Mouse (Mus musculus) stomach, postnatal 0 days (tissue): ENCODE results near the gene Prkcb. TPM values are rescaled to one million over a fixed set of nuclear protein-coding genes. Genes with fewer than 3 reads are reported as not detected.

Experiments
- ATAC-seq: fragments of 200-750 bp; cut with Nextera tagmentation; 2 replicates; pipeline ENCODE4 v1.8.0; 2017; ENCODE audit not compliant: low FRiP score, low TSS enrichment
- DNase-seq: peaks from one replicate; pipeline ENCODE4 v3.0.0-alpha.2; 2016; ENCODE audit warnings: low spot score
- H3K27ac ChIP-seq: fragments of 300-500 bp; sonication (generic); replicated peaks from 2 replicates; pipeline ENCODE4 v1.5.1; 2014; ENCODE audit warnings: mild to moderate bottlenecking, control low read depth
- H3K27me3 ChIP-seq: fragments of 300-500 bp; sonication (generic); 2 replicates; pipeline ENCODE4 v1.6.1; 2014; ENCODE audit warnings: low read length; ENCODE audit not compliant: control insufficient read depth, insufficient read depth
- H3K36me3 ChIP-seq: fragments of 300-500 bp; sonication (generic); 2 replicates; pipeline ENCODE4 v1.6.1; 2014; ENCODE audit warnings: low read length, mixed read lengths; ENCODE audit not compliant: control insufficient read depth, insufficient read depth
- H3K4me1 ChIP-seq: fragments of 300-500 bp; sonication (generic); replicated peaks from 2 replicates; pipeline ENCODE4 v1.6.1; 2014; ENCODE audit warnings: antibody characterized with exemption; ENCODE audit not compliant: control insufficient read depth, insufficient read depth
- H3K4me2 ChIP-seq: fragments of 300-500 bp; sonication (generic); replicated peaks from 2 replicates; pipeline ENCODE4 v1.6.1; 2014; ENCODE audit warnings: low read depth, mild to moderate bottlenecking, control low read depth, moderate library complexity
- H3K4me3 ChIP-seq: fragments of 300-500 bp; sonication (generic); 2 replicates; pipeline ENCODE4 v1.5.1; 2014; ENCODE audit warnings: low read depth, low read length, control low read depth
- H3K9ac ChIP-seq: fragments of 300-500 bp; sonication (generic); 2 replicates; pipeline ENCODE4 v1.6.1; 2014; ENCODE audit warnings: mild to moderate bottlenecking, low read length, control low read depth, mixed read lengths
- H3K9me3 ChIP-seq: fragments of 300-500 bp; sonication (generic); 2 replicates; pipeline ENCODE4 v1.6.1; 2016; ENCODE audit warnings: low read length; ENCODE audit not compliant: control insufficient read depth
- CTCF ChIP-seq: IDR thresholded peaks from 2 replicates; pipeline ENCODE4 v1.5.1; 2016; ENCODE audit warnings: antibody characterized with exemption, low read depth, mild to moderate bottlenecking, moderate library complexity
- EP300 ChIP-seq: optimal IDR thresholded peaks from 2 replicates; pipeline ENCODE3; 2016; ENCODE audit warnings: antibody characterized with exemption
- WGBS: fragments of 180-500 bp; shearing (Covaris S2); extraction: QIAGEN DNeasy Blood & Tissue Kit; methylation state at CpG from one replicate; pipeline ENCODE4 v1.1.7; 2014; 5-methylcytosine and 5-hydroxymethylcytosine counted together
- polyA plus RNA-seq: library from polyadenylated mRNA; unstranded; fragments of >200 nt; fragmentation: Nextera tagmentation; extraction: Ambion mirVana; gene quantifications from 2 replicates; pipeline ENCODE4 v1.2.1, GENCODE M21; 2015

Gene Prkcb
- polyA plus RNA-seq, 1 experiment from 2014 or later, result 7.9 TPM

DNA sequence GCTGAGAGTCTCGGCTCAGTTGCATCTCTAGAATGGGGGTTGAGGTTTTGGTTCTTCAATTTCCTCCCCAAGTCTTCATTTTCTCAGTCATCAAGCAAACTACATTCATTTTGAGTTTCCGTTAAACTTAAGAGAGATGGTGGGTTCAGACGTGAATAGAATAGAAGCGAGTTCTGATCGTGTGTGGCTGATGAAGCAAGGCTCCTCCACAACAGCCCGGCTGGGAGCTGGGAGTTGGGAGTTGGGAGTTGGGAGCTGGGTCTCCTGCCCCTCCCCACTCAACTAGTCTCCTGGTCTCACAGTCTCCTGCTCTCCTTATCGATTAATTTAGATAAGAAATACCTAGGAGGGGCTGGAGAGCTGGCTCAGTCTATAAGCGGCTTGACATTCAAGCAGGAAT, 44.0 kb upstream of the Prkcb start:
- Histone ChIP-seq H3K4me1 (no peaks in the 10 kb centered on the region), H3K9me3 (no peaks in the 10 kb centered on the region), H3K36me3 (no peaks in the 10 kb centered on the region), H3K9ac (no peak overlapping the region), H3K4me3 (no peak overlapping the region), H3K4me2 (no peak overlapping the region), H3K27me3 (no peaks in the 10 kb centered on the region), H3K27ac (no peak overlapping the region)
- TF ChIP-seq EP300 (no peak), CTCF (no peak)
- DNase-seq (no peak), ATAC-seq (no peak)
- WGBS, result 66% methylated on average over 8 of the region's 8 CpGs

DNA sequence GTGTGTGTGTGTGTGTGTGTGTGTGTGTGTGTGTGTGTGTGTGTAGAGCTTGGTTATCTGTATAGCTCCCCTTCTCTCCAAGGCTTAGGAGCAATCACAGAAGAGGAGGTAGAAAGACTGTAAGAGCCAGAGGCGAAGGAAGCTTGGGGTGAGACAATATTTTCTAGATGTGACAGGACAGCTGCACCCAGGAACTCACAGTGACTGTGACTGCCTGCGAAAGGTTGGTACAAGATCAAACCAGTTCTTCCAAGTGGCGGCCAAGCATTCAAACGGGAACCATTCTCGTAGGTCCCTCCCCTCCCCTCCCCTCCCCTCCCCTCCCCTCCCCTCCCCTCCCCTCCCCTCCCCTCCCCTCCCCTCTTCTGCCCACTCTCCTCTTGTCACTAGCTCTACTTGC, 42.6 kb upstream of the Prkcb start:
- 34% methylated on average over 5 of the region's 5 CpGs for WGBS
- no peak overlapping the region for H3K9ac ChIP-seq
- H3K4me3 ChIP-seq, result no peak overlapping the region
- ATAC-seq (no peak), DNase-seq (no peak)
- no peaks in the 10 kb centered on the region for H3K4me1 ChIP-seq
- no peaks in the 10 kb centered on the region for H3K9me3 ChIP-seq
- TF ChIP-seq EP300 (no peak), CTCF (no peak)
- H3K4me2 ChIP-seq, result no peak overlapping the region
- H3K36me3 ChIP-seq, result no peaks in the 10 kb centered on the region
- no peaks in the 10 kb centered on the region for H3K27me3 ChIP-seq
- H3K27ac ChIP-seq, result no peak overlapping the region

DNA sequence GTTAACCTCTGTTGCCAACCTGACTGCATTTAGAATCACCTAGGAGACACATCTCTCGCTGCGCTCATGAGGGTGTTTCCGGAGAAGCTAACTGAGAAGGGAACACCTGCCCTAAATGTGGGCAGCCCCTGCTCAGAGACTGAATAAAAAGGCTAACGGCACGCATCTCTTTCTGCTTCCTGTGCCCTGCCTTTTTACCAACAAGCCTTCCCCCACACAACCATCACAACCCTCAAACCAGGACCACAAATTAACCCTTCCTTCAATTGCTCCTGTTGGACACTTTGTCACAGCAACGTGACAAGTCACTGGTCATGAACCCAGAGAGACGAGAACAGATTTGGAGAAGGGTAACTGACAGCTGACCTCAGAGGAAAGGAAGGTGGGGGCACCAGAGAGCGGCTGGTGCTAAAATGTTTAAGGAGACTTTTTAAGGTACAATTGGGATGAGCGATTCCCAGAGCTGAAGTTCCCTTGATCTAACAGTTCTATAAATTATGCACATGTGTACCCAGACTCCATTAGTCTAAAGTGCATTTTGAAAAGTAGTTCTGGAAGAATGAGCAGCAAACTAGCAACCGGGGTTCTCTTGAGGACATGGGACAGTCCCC, 41.2 kb upstream of the Prkcb start:
- no peak for ATAC-seq
- TF ChIP-seq CTCF, result no peak
- no peak for TF ChIP-seq EP300
- WGBS, result 77% methylated on average over 10 of the region's 10 CpGs

DNA sequence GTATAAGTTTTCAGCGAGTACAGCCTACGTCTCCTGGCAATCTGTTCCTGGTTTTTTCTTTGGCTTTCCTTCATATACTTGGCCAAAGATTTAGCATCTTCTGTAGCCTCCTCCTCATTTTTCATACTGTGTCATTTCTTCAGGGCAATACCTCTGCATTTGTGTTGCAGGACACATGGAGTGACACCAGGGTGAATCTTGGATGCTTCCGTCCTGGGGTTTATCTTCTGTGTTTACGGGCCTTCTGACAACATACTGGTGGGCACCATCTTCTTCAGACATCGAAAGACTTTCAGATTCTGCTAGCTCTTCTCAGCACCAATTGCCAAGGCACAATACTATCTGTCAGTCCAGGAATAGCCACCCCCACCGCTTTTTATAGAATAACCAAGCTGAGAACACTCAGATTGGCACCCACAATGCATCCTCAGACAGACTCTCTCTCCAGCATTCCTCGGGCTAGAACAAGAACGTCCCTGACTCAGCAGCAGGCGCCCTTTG, 39.2 kb upstream of the Prkcb start:
- DNase-seq, result no peak
- Histone ChIP-seq H3K27ac (no peak overlapping the region), H3K36me3 (no peaks in the 10 kb centered on the region), H3K9me3 (no peaks in the 10 kb centered on the region), H3K4me2 (no peak overlapping the region), H3K4me3 (no peak overlapping the region), H3K27me3 (no peaks in the 10 kb centered on the region), H3K9ac (no peak overlapping the region), H3K4me1 (no peaks in the 10 kb centered on the region)
- TF ChIP-seq EP300 (no peak), CTCF (no peak)
- ATAC-seq, result no peak
- WGBS, result 82% methylated on average over 9 of the region's 9 CpGs

More for the DNA sequence above, 41.2 kb upstream of the Prkcb start:
- no peak overlapping the region for H3K4me3 ChIP-seq
- H3K4me1 ChIP-seq, result no peaks in the 10 kb centered on the region
- no peak for DNase-seq
- no peak overlapping the region for H3K9ac ChIP-seq
- no peak overlapping the region for H3K4me2 ChIP-seq
- no peaks in the 10 kb centered on the region for H3K9me3 ChIP-seq
- no peaks in the 10 kb centered on the region for H3K36me3 ChIP-seq
- H3K27me3 ChIP-seq, result no peaks in the 10 kb centered on the region
- no peak overlapping the region for H3K27ac ChIP-seq

DNA sequence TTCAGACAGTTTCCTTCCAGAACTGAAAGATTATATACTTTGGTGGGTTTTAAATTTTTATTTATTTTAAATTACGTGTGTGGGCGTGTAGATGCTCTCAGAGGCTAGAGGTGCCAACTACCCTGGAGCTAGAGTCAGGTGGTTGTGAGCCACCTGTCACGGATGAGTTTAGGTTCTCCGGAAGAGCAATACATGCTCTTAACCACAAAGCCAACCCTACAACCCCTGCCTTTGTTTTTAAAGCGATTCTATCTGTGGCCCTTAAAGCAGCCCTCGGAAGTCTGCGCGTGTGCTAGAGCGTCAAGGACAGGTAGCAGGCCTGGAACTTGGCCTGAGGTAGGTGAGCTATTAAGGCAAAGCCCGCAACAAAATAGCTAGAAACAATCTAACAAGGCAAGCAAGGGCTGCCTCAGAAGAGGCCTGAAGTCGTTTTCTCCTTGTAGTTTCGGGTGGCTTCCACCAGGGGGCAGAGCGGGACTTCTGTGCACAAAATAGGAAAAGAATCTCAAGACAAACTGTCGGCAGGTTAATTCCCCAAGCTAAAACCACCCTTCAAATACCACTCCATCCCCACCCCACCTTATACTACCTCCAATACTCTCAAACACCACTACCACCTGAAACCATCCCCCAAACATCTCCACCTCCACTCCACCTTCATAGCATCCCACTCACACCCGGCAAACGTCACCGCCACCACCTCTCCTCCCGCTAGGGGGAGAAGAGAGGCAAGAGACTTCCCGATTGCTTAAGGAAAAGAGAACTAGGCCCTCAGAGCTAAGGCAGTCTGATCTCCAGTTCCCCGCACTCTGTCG, 37.1 kb upstream of the Prkcb start:
- no peak overlapping the region for H3K4me2 ChIP-seq
- H3K36me3 ChIP-seq, result no peaks in the 10 kb centered on the region
- H3K9me3 ChIP-seq, result no peaks in the 10 kb centered on the region
- no peaks in the 10 kb centered on the region for H3K27me3 ChIP-seq
- H3K4me3 ChIP-seq, result no peak overlapping the region
- TF ChIP-seq EP300 (no peak), CTCF (peak; percentile 81)
- DNase-seq (peak; percentile 81), ATAC-seq (peak; percentile 70)
- H3K9ac ChIP-seq, result no peak overlapping the region
- H3K27ac ChIP-seq, result no peak overlapping the region
- WGBS, result 25% methylated on average over 21 of the region's 21 CpGs
- H3K4me1 ChIP-seq, result no peaks in the 10 kb centered on the region

DNA sequence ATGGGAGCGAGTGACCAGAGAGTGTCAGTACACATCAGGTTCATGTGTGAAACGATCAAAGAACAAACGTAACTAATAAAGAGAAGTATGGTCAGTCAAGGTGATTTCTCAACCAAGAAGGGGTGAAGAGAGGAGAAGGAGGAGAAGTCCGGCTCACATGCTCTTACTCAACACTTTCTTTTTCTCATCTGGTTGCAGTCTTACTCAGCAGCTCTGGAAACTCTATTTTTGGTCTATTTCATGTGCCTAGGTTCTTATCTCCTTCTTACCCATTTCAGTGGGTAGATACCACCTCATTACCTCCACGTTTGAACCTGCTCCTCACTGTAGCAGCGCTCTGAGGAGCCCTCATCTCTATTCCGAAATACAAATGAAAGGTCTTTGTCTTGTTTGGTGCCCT, 31.8 kb upstream of the Prkcb start:
- Histone ChIP-seq H3K9me3 (no peaks in the 10 kb centered on the region), H3K4me3 (no peak overlapping the region), H3K4me2 (no peak overlapping the region), H3K9ac (no peak overlapping the region), H3K4me1 (no peaks in the 10 kb centered on the region), H3K27me3 (no peaks in the 10 kb centered on the region), H3K27ac (no peak overlapping the region), H3K36me3 (no peaks in the 10 kb centered on the region)
- ATAC-seq, result no peak
- 72% methylated on average over 7 of the region's 7 CpGs for WGBS
- DNase-seq, result no peak
- TF ChIP-seq EP300 (no peak), CTCF (no peak)
